Mouse (Mus musculus) right cerebral cortex, adult 18-20 months (tissue): ENCODE measurements at regions not wholly inside any gene's neighbourhood (a gene's known extent, or its start where the extent isn't known, plus 50 kb on each side); places are given as distances from the start of the nearest gene placed in this dataset.
"Not testable (repeated sequence)": the region's sequence is repeated elsewhere in the genome, so short reads cannot be mapped to it uniquely, and the experiment has no call there.

Experiments used
- DNase-seq: peaks from one replicate; pipeline ENCODE4 v3.0.0; 2022; ENCODE audit warnings: mixed read lengths

GRCm38 (mm10) chr15:5646673-5647072 lies 402.7 kb upstream of the Ptger4 start:
- DNase-seq = no peak

- no peak for DNase-seq
These were observed 414.8 kb upstream of the Ptger4 start for GRCm38 (mm10) chr15:5658796-5659195.

- DNase-seq = no peak
These were observed 416.8 kb upstream of the Ptger4 start for GRCm38 (mm10) chr15:5660819-5661218.

GRCm38 (mm10) chr15:5671781-5672180 lies 427.8 kb upstream of the Ptger4 start:
- DNase-seq = no peak

- DNase-seq = no peak
These were observed 432.7 kb upstream of the Ptger4 start for GRCm38 (mm10) chr15:5676704-5677103.

- DNase-seq = no peak
These were observed 449.8 kb upstream of the Ptger4 start for GRCm38 (mm10) chr15:5693810-5694209.

- DNase-seq = no peak
These were observed 451.0 kb upstream of the Ptger4 start for GRCm38 (mm10) chr15:5695015-5695414.

- DNase-seq = no peak
These were observed 464.5 kb upstream of the Ptger4 start for GRCm38 (mm10) chr15:5708454-5708853.

GRCm38 (mm10) chr15:5740658-5741057 lies 496.7 kb upstream of the Ptger4 start:
- no peak for DNase-seq

GRCm38 (mm10) chr15:5743893-5744292 lies 499.9 kb upstream of the Ptger4 start:
- no peak for DNase-seq

GRCm38 (mm10) chr15:5758690-5759089 lies 514.7 kb upstream of the Ptger4 start:
- DNase-seq = no peak

- DNase-seq = no peak
These were observed 518.2 kb upstream of the Ptger4 start for GRCm38 (mm10) chr15:5762216-5762615.

GRCm38 (mm10) chr15:5777074-5777473 lies 522.5 kb upstream of the Dab2 start:
- no peak for DNase-seq

GRCm38 (mm10) chr15:5799917-5800316 lies 499.7 kb upstream of the Dab2 start:
- no peak for DNase-seq

- no peak for DNase-seq
These were observed 488.3 kb upstream of the Dab2 start for GRCm38 (mm10) chr15:5811154-5811732.

- no peak for DNase-seq
These were observed 487.6 kb upstream of the Dab2 start for GRCm38 (mm10) chr15:5811958-5812357.

- DNase-seq = no peak
These were observed 481.5 kb upstream of the Dab2 start for GRCm38 (mm10) chr15:5817901-5818576.

- DNase-seq = no peak
These were observed 459.6 kb upstream of the Dab2 start for GRCm38 (mm10) chr15:5839963-5840362.

- not testable (repeated sequence) for DNase-seq
These were observed 458.0 kb upstream of the Dab2 start for GRCm38 (mm10) chr15:5841369-5842149.

GRCm38 (mm10) chr15:5846571-5846970 lies 453.0 kb upstream of the Dab2 start:
- DNase-seq = no peak

- DNase-seq = no peak
These were observed 452.0 kb upstream of the Dab2 start for GRCm38 (mm10) chr15:5847413-5848100.

GRCm38 (mm10) chr15:5852523-5852922 lies 447.1 kb upstream of the Dab2 start:
- DNase-seq = no peak

- DNase-seq = no peak
These were observed 430.3 kb upstream of the Dab2 start for GRCm38 (mm10) chr15:5869289-5869688.
